Mouse (Mus musculus) midbrain, embryonic 14.5 days (tissue): ENCODE data around the gene Sp140. TPM values are rescaled to one million over a fixed set of nuclear protein-coding genes. Genes with fewer than 3 reads are reported as not detected.
A peak's percentile ranks its signal among the peaks of the same experiment; 100 is the strongest.
"Not testable (repeated sequence)": the region's sequence is repeated elsewhere in the genome, so short reads cannot be mapped to it uniquely, and the experiment has no call there.

Experiments
- ATAC-seq: fragments of 200-750 bp; cut with Nextera tagmentation; 2 replicates; pipeline ENCODE4 v1.8.0; 2017; ENCODE audit warnings: moderate number of reproducible peaks, moderate library complexity; ENCODE audit not compliant: low FRiP score, low TSS enrichment
- DNase-seq: peaks from one replicate; pipeline ENCODE4 v3.0.0-alpha.2; 2015
- H3K27ac ChIP-seq: fragments of 300-500 bp; sonication (generic); replicated peaks from 2 replicates; pipeline ENCODE4 v1.5.1; 2014; ENCODE audit warnings: mild to moderate bottlenecking, low read depth, low read length, moderate library complexity
- H3K27me3 ChIP-seq: fragments of 300-500 bp; sonication (generic); 2 replicates; pipeline ENCODE4 v1.6.1; 2014; ENCODE audit warnings: low read length, control low read depth, mixed read lengths; ENCODE audit not compliant: control insufficient read depth, insufficient read depth
- H3K36me3 ChIP-seq: fragments of 300-500 bp; sonication (generic); 2 replicates; pipeline ENCODE4 v1.6.1; 2014; ENCODE audit warnings: low read length, control low read depth; ENCODE audit not compliant: control insufficient read depth, insufficient read depth
- H3K4me1 ChIP-seq: fragments of 300-500 bp; sonication (generic); 2 replicates; pipeline ENCODE4 v1.6.1; 2014; ENCODE audit warnings: mild to moderate bottlenecking, antibody characterized with exemption, low read length, control low read depth; ENCODE audit not compliant: control insufficient read depth, insufficient read depth
- H3K4me2 ChIP-seq: fragments of 300-500 bp; sonication (generic); 2 replicates; pipeline ENCODE4 v1.6.1; 2014; ENCODE audit warnings: mild to moderate bottlenecking, low read length, moderate library complexity
- H3K4me3 ChIP-seq: fragments of 300-500 bp; sonication (generic); replicated peaks from 2 replicates; pipeline ENCODE4 v1.5.1; 2014; ENCODE audit warnings: low read depth, low read length
- H3K9ac ChIP-seq: fragments of 300-500 bp; sonication (generic); replicated peaks from 2 replicates; pipeline ENCODE4 v1.6.1; 2014; ENCODE audit warnings: mild to moderate bottlenecking, low read length, moderate library complexity
- H3K9me3 ChIP-seq: fragments of 300-500 bp; sonication (generic); 2 replicates; pipeline ENCODE4 v1.6.1; 2016; ENCODE audit warnings: low read length, control low read depth, mixed read lengths; ENCODE audit not compliant: control insufficient read depth
- WGBS: fragments of 180-500 bp; shearing (Covaris S2); extraction: QIAGEN DNeasy Blood & Tissue Kit; methylation state at CpG from one replicate; pipeline ENCODE4 v1.1.7; 2014; 5-methylcytosine and 5-hydroxymethylcytosine counted together
- polyA plus RNA-seq: library from polyadenylated mRNA; unstranded; fragments of >200 nt; fragmentation: Nextera tagmentation; extraction: Ambion mirVana; gene quantifications from 2 replicates; pipeline ENCODE4 v1.2.1, GENCODE M21; 2014

Gene Sp140
- polyA plus RNA-seq, result 1.3 TPM in 1 of 2 replicates, not detected in the other

GRCm38 (mm10) chr1:85600078-85600477 is at the start of gene Sp140:
Sp140 (plus strand) TSS chr1:85600378.
- WGBS, result no CpG with 5 or more reads among the region's 5 CpGs
- H3K27ac ChIP-seq, H3K36me3 ChIP-seq: not testable (repeated sequence)

GRCm38 (mm10) chr1:85555261-85555660 is 44.9 kb upstream of the Sp140 start:
- DNase-seq, ATAC-seq, H3K36me3 ChIP-seq, H3K9me3 ChIP-seq, H3K4me3 ChIP-seq, H3K27ac ChIP-seq, H3K4me1 ChIP-seq, H3K4me2 ChIP-seq, H3K27me3 ChIP-seq, H3K9ac ChIP-seq: not testable (repeated sequence)
- WGBS, result 85% methylated on average over 4 of the region's 4 CpGs

More at GRCm38 (mm10) chr1:85600078-85600477, at the start of gene Sp140:
- H3K9me3 ChIP-seq, H3K27me3 ChIP-seq, H3K4me1 ChIP-seq, ATAC-seq, DNase-seq, H3K4me3 ChIP-seq, H3K9ac ChIP-seq, H3K4me2 ChIP-seq: not testable (repeated sequence)

DNA sequence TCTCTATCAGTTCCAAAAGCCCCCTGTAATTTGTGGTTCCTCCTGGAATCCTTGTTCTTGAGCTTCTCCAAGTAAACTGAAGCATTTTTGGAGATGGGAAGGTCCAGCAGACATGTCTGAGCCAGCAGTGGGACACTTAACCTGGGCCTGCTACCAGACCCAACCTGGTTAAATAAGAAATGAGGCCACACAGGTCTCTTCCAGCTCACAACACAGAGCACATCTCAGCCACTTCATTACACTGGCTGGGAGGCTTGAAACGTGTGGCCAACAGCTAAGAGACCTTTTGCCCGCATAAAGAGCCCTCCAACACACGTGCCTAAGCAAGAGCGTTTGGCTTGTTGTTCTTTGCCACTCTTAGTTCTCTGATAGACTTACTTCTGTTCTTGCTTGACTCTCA is 26.6 kb upstream of the Sp140 start:
- not testable (repeated sequence) for H3K4me2 ChIP-seq, H3K27me3 ChIP-seq, H3K4me1 ChIP-seq, H3K36me3 ChIP-seq, H3K27ac ChIP-seq, H3K9me3 ChIP-seq, H3K9ac ChIP-seq, H3K4me3 ChIP-seq, ATAC-seq, DNase-seq
- WGBS, result 74% methylated on average over 4 of the region's 4 CpGs

GRCm38 (mm10) chr1:85575376-85575775 is 24.8 kb upstream of the Sp140 start, which contains the start of gene G530012D18Rik:
G530012D18Rik (plus strand) TSS chr1:85575676.
- not testable (repeated sequence) for H3K4me1 ChIP-seq, H3K4me2 ChIP-seq, H3K4me3 ChIP-seq, H3K27ac ChIP-seq, H3K9me3 ChIP-seq, ATAC-seq, H3K9ac ChIP-seq, H3K27me3 ChIP-seq, DNase-seq, H3K36me3 ChIP-seq
- 79% methylated on average over 2 of the region's 3 CpGs for WGBS

- not testable (repeated sequence) for H3K4me3 ChIP-seq, DNase-seq, H3K9ac ChIP-seq, H3K4me1 ChIP-seq, H3K27ac ChIP-seq, H3K27me3 ChIP-seq, H3K36me3 ChIP-seq, H3K9me3 ChIP-seq, H3K4me2 ChIP-seq, ATAC-seq
- 63% methylated on average over 3 of the region's 3 CpGs for WGBS
Measured at GRCm38 (mm10) chr1:85578372-85579010, 21.7 kb upstream of the Sp140 start.

GRCm38 (mm10) chr1:85579199-85580147 is 20.7 kb upstream of the Sp140 start:
- peak; percentile 34; the same call in 1 of the 2 replicates for ATAC-seq
- not testable (repeated sequence) for H3K4me3 ChIP-seq, DNase-seq, H3K4me2 ChIP-seq, H3K4me1 ChIP-seq, H3K27me3 ChIP-seq, H3K36me3 ChIP-seq, H3K9ac ChIP-seq, H3K27ac ChIP-seq, H3K9me3 ChIP-seq
- 66% methylated on average over 6 of the region's 7 CpGs for WGBS

DNA sequence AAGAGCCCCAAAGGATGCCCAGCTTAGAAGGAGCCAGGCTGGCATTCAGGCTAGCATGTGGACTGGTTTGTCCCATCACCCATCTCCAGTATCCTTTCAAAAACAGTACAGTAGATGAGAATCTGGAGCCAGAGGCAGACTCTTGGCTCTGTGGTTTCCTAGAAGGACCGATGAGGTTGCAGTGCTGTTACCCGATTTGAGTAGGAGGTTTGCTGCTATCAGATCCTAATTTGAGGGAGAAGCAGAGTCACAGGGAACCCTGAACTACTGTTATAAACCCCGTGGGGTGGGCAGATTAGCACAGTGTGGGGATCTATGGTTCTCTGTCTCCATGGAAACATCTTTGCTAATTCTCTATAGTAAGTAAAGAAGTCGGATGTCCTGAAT is 20.0 kb upstream of the Sp140 start:
- not testable (repeated sequence) for DNase-seq, H3K9ac ChIP-seq, H3K27me3 ChIP-seq, H3K27ac ChIP-seq, H3K4me2 ChIP-seq, H3K36me3 ChIP-seq, H3K4me1 ChIP-seq, H3K4me3 ChIP-seq, H3K9me3 ChIP-seq
- WGBS, result 88% methylated on average over 2 of the region's 4 CpGs
- ATAC-seq, result peak; percentile 74

DNA sequence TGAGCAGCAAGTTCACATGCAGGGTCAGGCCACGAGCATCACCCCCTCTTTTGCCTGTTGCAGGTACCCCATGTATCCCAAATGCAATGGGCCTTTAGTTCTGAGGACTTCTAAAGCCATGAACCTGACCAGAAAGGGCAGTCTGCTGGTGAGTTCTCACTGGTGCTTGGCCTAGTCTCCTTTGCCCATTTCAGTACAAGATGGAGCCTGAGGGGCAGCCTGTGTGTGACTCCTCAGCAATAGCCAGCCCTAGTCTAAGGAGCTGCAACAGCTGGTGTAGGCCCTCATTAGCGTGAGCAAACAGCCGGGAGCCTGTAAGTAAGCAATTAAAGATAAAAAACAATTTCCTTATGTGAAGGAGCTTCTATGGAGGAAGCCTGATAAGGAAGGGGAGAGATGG is 19.6 kb upstream of the Sp140 start:
- DNase-seq, H3K9ac ChIP-seq, H3K27ac ChIP-seq, ATAC-seq, H3K4me3 ChIP-seq, H3K4me2 ChIP-seq, H3K9me3 ChIP-seq, H3K27me3 ChIP-seq, H3K36me3 ChIP-seq, H3K4me1 ChIP-seq: not testable (repeated sequence)
- WGBS, result 75% methylated on average over 3 of the region's 3 CpGs
